Mouse (Mus musculus) cerebellum, adult 2 months (tissue): ENCODE measurements around the gene Fntb. TPM values are rescaled to one million over a fixed set of nuclear protein-coding genes. Genes with fewer than 3 reads are reported as not detected.
A peak's percentile ranks its signal among the peaks of the same experiment; 100 is the strongest.

Experiments
- DNase-seq, 2 experiments: peaks; one replicate each; pipeline ENCODE4 v3.0.0; 2021
- H3K27ac ChIP-seq: fragments of 200-500 bp; 2 replicates; pipeline ENCODE4 v1.5.1; 2012; ENCODE audit warnings: low read length, control low read depth, inconsistent platforms; ENCODE audit not compliant: insufficient read depth
- H3K27me3 ChIP-seq: fragments of 200-500 bp; 2 replicates; pipeline ENCODE4 v1.6.1; 2012; ENCODE audit warnings: inconsistent platforms, mild to moderate bottlenecking, low read length, moderate library complexity; ENCODE audit not compliant: control insufficient read depth, insufficient read depth
- H3K4me1 ChIP-seq: fragments of 200-500 bp; 2 replicates; pipeline ENCODE4 v1.6.1; 2011; ENCODE audit warnings: low read length; ENCODE audit not compliant: control insufficient read depth, insufficient read depth
- H3K4me3 ChIP-seq: fragments of 200-500 bp; replicated peaks from 2 replicates; pipeline ENCODE3; 2011; ENCODE audit warnings: mild to moderate bottlenecking, low read depth, low read length, control low read depth; ENCODE audit not compliant: insufficient read depth
- CTCF ChIP-seq: fragments of 200-500 bp; IDR thresholded peaks from 2 replicates; pipeline ENCODE4 v1.5.1; 2011; ENCODE audit warnings: low read depth, mild to moderate bottlenecking, control low read depth, low read length, moderate library complexity, borderline replicate concordance; ENCODE audit not compliant: insufficient read depth
- POLR2A ChIP-seq: fragments of 200-500 bp; IDR thresholded peaks from 2 replicates; pipeline ENCODE4 v1.6.1; 2011; ENCODE audit warnings: low read length, control low read depth, borderline replicate concordance; ENCODE audit not compliant: insufficient read depth
- WGBS: fragments of 180-500 bp; shearing (Covaris S2); methylation state at CpG from one replicate; pipeline ENCODE4 v1.1.7; 2018; 5-methylcytosine and 5-hydroxymethylcytosine counted together
- polyA plus RNA-seq: library from polyadenylated mRNA; depleted of rRNA; stranded (reverse); fragments of >200 nt; gene quantifications from 2 replicates; pipeline ENCODE4 v1.2.3, GENCODE M21; 2012

The Fntb gene
- polyA plus RNA-seq, 1 experiment, result 55.9 TPM

- H3K27ac ChIP-seq, result no peak overlapping the region
- H3K27me3 ChIP-seq, result no peaks in the 10 kb centered on the region
- no peak for DNase-seq
- WGBS, result 87% methylated on average over 7 of the region's 7 CpGs
- TF ChIP-seq POLR2A (no peak), CTCF (no peak)
- peaks cover 3% of the 10 kb centered on the region; the same call in 1 of the 2 replicates for H3K4me1 ChIP-seq
- no peak overlapping the region for H3K4me3 ChIP-seq
Measured at GRCm38 (mm10) chr12:76796938-76797539, 31.6 kb downstream of the Fntb start.

GRCm38 (mm10) chr12:76798008-76798720, 32.8 kb downstream of the Fntb start:
- peaks cover 11% of the 10 kb centered on the region for H3K4me1 ChIP-seq
- no peak overlapping the region for H3K27ac ChIP-seq
- H3K4me3 ChIP-seq, result no peak overlapping the region
- WGBS, result 61% methylated on average over 5 of the region's 5 CpGs
- TF ChIP-seq POLR2A, result no peak
- TF ChIP-seq CTCF, result no peak
- H3K27me3 ChIP-seq, result no peaks in the 10 kb centered on the region
- DNase-seq, result no peak

- no peak for DNase-seq
- H3K4me1 ChIP-seq, result peaks cover 49% of the 10 kb centered on the region
- WGBS, result 77% methylated on average over 10 of the region's 10 CpGs
Measured at GRCm38 (mm10) chr12:76803028-76803427, 37.6 kb downstream of the Fntb start.

GRCm38 (mm10) chr12:76803700-76804252, 38.4 kb downstream of the Fntb start:
- WGBS, result 23% methylated on average over 7 of the region's 7 CpGs
- H3K27me3 ChIP-seq, result no peaks in the 10 kb centered on the region
- H3K4me1 ChIP-seq, result peaks cover 49% of the 10 kb centered on the region
- peak overlapping the region; percentile 73 for H3K27ac ChIP-seq
- DNase-seq, result peak; percentile 75 to 80
- TF ChIP-seq POLR2A (no peak), CTCF (peak; percentile 80)
- no peak overlapping the region for H3K4me3 ChIP-seq

More at GRCm38 (mm10) chr12:76803028-76803427, 37.6 kb downstream of the Fntb start:
- Histone ChIP-seq H3K27me3 (no peaks in the 10 kb centered on the region), H3K27ac (peak overlapping the region; percentile 73), H3K4me3 (no peak overlapping the region)
- TF ChIP-seq POLR2A (no peak), CTCF (no peak)

GRCm38 (mm10) chr12:76805056-76805811, 39.8 kb downstream of the Fntb start:
- WGBS, result 21% methylated on average over 10 of the region's 10 CpGs
- peak overlapping the region; percentile 73 for H3K27ac ChIP-seq

GRCm38 (mm10) chr12:76807796-76808195, 42.4 kb downstream of the Fntb start:
- Histone ChIP-seq H3K4me3 (no peak overlapping the region), H3K27ac (no peak overlapping the region), H3K27me3 (no peaks in the 10 kb centered on the region), H3K4me1 (peaks cover 60% of the 10 kb centered on the region)
- no peak for DNase-seq
- WGBS, result 66% methylated on average over 10 of the region's 10 CpGs
- TF ChIP-seq CTCF (no peak), POLR2A (no peak)

More at GRCm38 (mm10) chr12:76805056-76805811, 39.8 kb downstream of the Fntb start:
- DNase-seq, result peak; percentile 98 to 100
- no peak overlapping the region for H3K4me3 ChIP-seq
- H3K27me3 ChIP-seq, result no peaks in the 10 kb centered on the region
- TF ChIP-seq POLR2A, result peak; percentile 32; the same call in 1 of the 2 replicates
- TF ChIP-seq CTCF, result peak; percentile 7; the same call in 1 of the 2 replicates
- peaks cover 53% of the 10 kb centered on the region for H3K4me1 ChIP-seq

GRCm38 (mm10) chr12:76810491-76810890, 45.1 kb downstream of the Fntb start:
- WGBS, result 38% methylated on average over 5 of the region's 5 CpGs

More at GRCm38 (mm10) chr12:76810491-76810890, 45.1 kb downstream of the Fntb start:
- Histone ChIP-seq H3K4me1 (peaks cover 66% of the 10 kb centered on the region), H3K4me3 (no peak overlapping the region), H3K27me3 (no peaks in the 10 kb centered on the region), H3K27ac (peak overlapping the region; percentile 81)
- TF ChIP-seq POLR2A (no peak), CTCF (no peak)
- peak; percentile 43 to 48 for DNase-seq
